Mouse (Mus musculus) v-Abl transformed pro-B cells (cell line): Measurements from ENCODE around the gene Bnip3.

ENCODE experiments used
- in situ Hi-C, 2 experiments: fragments of 400-800 bp; cut with MboI; formaldehyde crosslinking; loops; one replicate each; pipeline ENCODE4 v1.15.1; 2025; ENCODE audit not compliant: unreplicated experiment in 2 of 2

The Bnip3 gene

GRCm38 (mm10) chr7:138908768-138909276 lies 497 bp downstream of the Bnip3 start:
- in situ Hi-C loops: loop anchor here (25.0 kb wide), 3 partner anchors 478 to 1978 kb away; partner anchors contain the start of genes Echs1 (in 2 of the 2), Fuom (in 2 of the 2), Paox (in 2 of the 2) and Inpp5a (in 1 of the 2)

GRCm38 (mm10) chr7:138907976-138908375 lies 1.3 kb downstream of the Bnip3 start:
- in situ Hi-C loops: loop anchor here (25.0 kb wide), 3 partner anchors 479 to 1979 kb away; partner anchors contain the start of genes Echs1 (in 2 of the 2), Fuom (in 2 of the 2), Paox (in 2 of the 2) and Inpp5a (in 1 of the 2)

- in situ Hi-C loops: loop anchor here (25.0 kb wide), 3 partner anchors 480 to 1980 kb away; partner anchors contain the start of genes Echs1 (in 2 of the 2), Fuom (in 2 of the 2), Paox (in 2 of the 2) and Inpp5a (in 1 of the 2)
These were observed 2.3 kb downstream of the Bnip3 start for GRCm38 (mm10) chr7:138907043-138907442.

GRCm38 (mm10) chr7:138906441-138906840 lies 2.9 kb downstream of the Bnip3 start:
- in situ Hi-C loops: loop anchor here (25.0 kb wide), 3 partner anchors 481 to 1981 kb away; partner anchors contain the start of genes Echs1 (in 2 of the 2), Fuom (in 2 of the 2), Paox (in 2 of the 2) and Inpp5a (in 1 of the 2)

- in situ Hi-C loops: loop anchor here (25.0 kb wide), 3 partner anchors 483 to 1983 kb away; partner anchors contain the start of genes Echs1 (in 2 of the 2), Fuom (in 2 of the 2), Paox (in 2 of the 2) and Inpp5a (in 1 of the 2)
These were observed 5.4 kb downstream of the Bnip3 start for GRCm38 (mm10) chr7:138903886-138904435.

DNA sequence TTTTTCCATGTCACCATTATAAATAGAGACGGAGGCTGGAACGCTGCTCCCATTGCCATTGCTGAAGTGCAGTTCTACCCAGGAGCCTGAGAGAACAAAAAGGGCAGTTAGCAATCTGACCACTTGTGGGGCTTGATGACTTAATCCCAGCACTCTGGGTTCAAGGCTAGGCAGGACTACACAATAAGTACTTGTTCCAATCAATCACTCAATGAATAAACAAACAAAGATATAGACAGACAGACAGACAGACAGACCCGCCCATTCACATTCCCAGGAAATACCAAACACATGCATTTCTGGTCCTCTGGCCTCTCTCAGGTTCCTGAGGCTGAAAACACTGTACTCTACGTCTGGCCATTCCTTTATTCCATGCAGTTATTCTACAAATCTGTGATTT lies 10.6 kb downstream of the Bnip3 start:
- in situ Hi-C loops: no loop called here

GRCm38 (mm10) chr7:138898122-138898521 lies 11.2 kb downstream of the Bnip3 start:
- in situ Hi-C loops: no loop called here

GRCm38 (mm10) chr7:138885365-138886289 lies 23.7 kb downstream of the Bnip3 start:
- in situ Hi-C loops: no loop called here

GRCm38 (mm10) chr7:138883724-138884123 lies 25.6 kb downstream of the Bnip3 start:
- in situ Hi-C loops: no loop called here

DNA sequence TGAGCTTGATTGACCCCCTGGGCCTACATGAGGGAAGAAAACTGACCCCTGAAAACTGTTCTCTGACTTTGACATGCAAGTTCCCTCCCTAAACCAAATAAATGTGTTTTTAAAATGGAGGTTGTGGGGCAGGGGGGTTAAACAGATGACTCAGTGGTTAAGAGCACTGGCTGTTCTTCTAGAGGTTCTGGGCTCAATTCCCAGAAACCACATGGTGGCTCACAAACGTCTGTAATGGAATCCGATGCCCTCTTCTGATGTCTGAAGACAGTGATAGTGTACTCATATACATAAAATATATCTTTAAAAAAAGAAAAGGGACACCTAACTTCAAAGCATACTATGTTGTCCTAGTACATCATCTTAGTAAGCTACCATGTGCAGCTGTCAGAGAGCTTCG lies 34.3 kb downstream of the Bnip3 start:
- in situ Hi-C loops: no loop called here

DNA sequence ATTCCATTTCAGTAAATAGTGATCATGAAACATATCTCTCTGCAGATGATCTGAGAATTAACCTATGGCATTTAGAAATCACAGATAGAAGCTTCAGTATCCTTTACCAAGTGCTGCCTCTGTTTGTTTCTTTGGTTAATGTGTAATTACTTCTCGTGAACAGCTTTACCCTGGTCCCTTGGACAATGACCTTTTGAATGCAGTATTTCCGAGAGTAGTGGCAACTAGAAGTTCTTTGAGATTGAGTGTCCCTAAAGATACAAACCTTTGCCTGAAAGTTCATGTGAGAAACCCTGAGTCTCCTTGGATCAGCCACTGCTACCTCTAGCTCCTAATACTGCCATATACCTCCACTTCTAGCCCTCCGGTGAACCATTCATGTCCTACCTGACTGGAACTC lies 36.4 kb downstream of the Bnip3 start:
- in situ Hi-C loops: no loop called here

DNA sequence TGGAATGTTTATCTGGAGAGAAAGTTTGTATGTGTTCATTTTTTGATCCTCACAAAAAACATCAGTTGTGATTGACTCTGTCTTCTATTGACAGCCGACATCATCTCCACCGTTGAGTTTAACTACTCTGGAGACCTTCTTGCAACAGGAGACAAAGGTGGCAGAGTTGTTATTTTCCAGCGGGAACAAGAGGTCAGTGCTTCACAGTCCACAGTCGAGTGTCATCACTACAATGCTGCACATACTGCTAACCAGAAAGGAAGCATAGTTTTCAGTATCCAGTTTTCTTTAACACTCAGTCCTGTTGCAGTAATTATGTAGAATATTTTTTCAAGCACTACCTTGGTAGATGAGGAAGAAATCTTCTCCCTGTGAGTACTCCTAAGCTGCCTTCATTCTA lies 41.0 kb downstream of the Bnip3 start:
- in situ Hi-C loops: no loop called here

DNA sequence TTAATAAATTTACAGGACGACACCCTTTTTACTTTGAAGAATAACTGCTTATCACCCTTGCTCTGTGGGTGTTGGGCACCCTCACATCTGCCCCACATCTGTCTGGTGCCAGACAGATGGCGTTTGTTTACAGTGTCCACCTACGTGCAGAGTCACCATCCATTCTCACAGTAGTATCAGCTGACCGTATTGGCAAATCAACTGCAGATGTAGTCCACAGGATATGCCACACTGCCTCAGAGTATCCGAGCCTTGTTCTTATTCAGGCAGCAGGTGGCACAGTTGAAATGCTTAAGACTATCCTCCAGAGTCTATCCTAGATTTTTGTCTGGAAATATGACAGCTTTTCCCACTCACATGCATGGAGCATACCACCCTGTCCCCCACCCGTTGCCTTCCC lies 42.0 kb downstream of the Bnip3 start:
- in situ Hi-C loops: no loop called here

DNA sequence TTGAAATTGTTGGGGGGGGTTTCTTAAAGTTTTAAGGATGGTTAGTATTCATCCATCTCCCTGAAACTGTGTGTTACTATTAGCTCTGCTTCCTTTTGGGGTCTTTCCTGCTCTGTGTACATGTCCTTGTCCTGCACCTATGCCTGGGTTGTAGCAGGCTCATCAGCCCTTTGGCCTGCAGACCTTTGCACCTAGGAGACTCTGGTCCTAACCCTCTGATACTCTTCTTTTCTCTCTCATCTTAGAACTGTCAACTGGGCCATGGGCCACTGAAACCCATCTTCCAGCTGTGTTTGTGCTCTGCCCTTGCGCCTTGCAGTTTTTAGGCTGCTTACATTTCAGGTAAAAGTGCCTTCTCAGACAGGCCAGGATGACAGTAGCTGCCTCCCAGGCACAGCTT lies 44.5 kb downstream of the Bnip3 start:
- in situ Hi-C loops: no loop called here

- in situ Hi-C loops: no loop called here
These were observed 45.3 kb downstream of the Bnip3 start for GRCm38 (mm10) chr7:138863950-138864572.

DNA sequence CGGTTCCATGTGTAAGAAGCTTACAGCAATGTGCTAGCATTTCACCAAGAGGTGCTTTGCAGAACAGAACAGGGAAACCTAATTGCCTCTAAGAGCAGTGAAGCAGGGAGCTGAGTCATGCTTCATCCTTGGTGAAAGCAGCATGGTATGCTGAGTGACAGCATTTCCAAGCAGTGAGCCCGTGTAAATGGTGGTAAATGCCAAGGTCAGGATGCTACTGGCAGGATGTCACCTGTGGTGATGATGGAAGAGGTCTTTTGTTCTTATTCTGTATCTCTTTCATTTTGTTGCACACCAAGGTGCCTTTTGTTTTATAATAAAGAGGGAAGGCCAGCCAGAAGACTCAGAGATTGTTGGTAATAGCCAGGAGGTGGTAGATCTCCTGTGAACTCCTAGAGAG lies 52.6 kb downstream of the Bnip3 start:
- in situ Hi-C loops: no loop called here

DNA sequence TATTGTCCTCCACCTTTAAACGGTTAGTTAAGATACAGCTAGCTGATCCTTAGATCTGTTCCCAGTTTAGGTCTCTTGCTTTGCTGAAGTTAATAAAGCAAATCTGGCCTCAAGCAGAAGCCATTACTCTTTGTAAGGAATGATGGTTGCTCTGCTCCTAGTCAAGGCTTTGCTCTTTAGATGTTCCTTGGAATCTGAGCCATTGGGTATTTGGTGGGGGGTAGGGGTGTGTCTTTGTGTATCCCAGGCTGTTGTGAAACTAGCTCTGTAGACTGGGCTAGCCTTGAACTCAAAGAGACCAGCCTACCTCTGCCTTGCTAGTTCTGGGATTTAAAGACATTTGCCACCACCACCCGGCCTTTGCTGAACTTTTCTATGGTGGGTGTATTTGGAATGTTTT lies 55.1 kb downstream of the Bnip3 start:
- in situ Hi-C loops: no loop called here

GRCm38 (mm10) chr7:138853417-138854031 lies 55.8 kb downstream of the Bnip3 start:
- in situ Hi-C loops: no loop called here

GRCm38 (mm10) chr7:138850083-138850482 lies 59.2 kb downstream of the Bnip3 start:
- in situ Hi-C loops: no loop called here
